ENCODE assay signal across 8 mouse cellular contexts in genomic region chr19:42753141-42753917, GRCm38 (mm10). TPM values are rescaled to one million over a fixed set of nuclear protein-coding genes. Genes with fewer than 3 reads are reported as not detected.
DNase-seq lines count a peak whose midpoint lies in the region; ATAC-seq and TF ChIP-seq lines count a peak whose summit lies in the region.

No protein-coding gene starts in this region.

- no peak for TF ChIP-seq CTCF in MEL (IDR thresholded peaks at IDR 0.05 in 2 of 3, conservative IDR thresholded peaks at IDR 0.05 in 1 of 3; ENCODE audit: control insufficient read depth in 1 of 3, insufficient read depth in 1 of 3, low read depth in 2 of 3, low read length in 3 of 3, poor library complexity in 1 of 3, severe bottlenecking in 1 of 3)
- no peak for TF ChIP-seq CTCF in bone marrow macrophage, adult 2 months (IDR thresholded peaks at IDR 0.05; ENCODE audit: low read depth, low read length)
- no peak for TF ChIP-seq CTCF in gastrocnemius, adult 2 months (IDR thresholded peaks at IDR 0.05)
- no peak for TF ChIP-seq CTCF in small intestine, adult 2 months (IDR thresholded peaks at IDR 0.05; ENCODE audit: extremely low read depth, insufficient read length, insufficient replicate concordance, low read depth, low read length)

- no peaks in the 10 kb centered on the region for H3K27me3 ChIP-seq in MEL (ENCODE audit: control insufficient read depth in 1 of 2, insufficient read depth in 2 of 2, low read length in 2 of 2)
- no peaks in the 10 kb centered on the region; the same call in 1 of the 2 replicates for H3K27me3 ChIP-seq in hindbrain, embryonic 13.5 days
- H3K27me3 ChIP-seq in megakaryocyte, embryonic 14.5 days (replicated peaks) = peaks cover 11% of the 10 kb centered on the region
- H3K27me3 ChIP-seq in small intestine, adult 2 months (ENCODE audit: control insufficient read depth, insufficient read depth, low read length) = no peaks in the 10 kb centered on the region

- H3K4me2 ChIP-seq in hindbrain, embryonic 13.5 days = peak overlapping the region; percentile 58

- peak overlapping the region; percentile 81 for H3K9ac ChIP-seq in MEL (ENCODE audit: control insufficient read depth, low read depth, low read length, poor library complexity, severe bottlenecking)
- 0 out of 2 replicates have a peak overlapping the region, but pooled peaks have one; percentile 43 for H3K9ac ChIP-seq in hindbrain, embryonic 13.5 days

- DNase-seq in MEL (ENCODE audit: low read depth, low spot score) = peak; percentile 96
- DNase-seq in gastrocnemius, adult 2 months = peak; percentile 72
- peak; percentile 20 to 25 for DNase-seq in left cerebral cortex, postnatal 25 days (ENCODE audit: low spot score in 2 of 2)
- DNase-seq in right cerebral cortex, postnatal 14 days = no peak

- ATAC-seq in hindbrain, embryonic 13.5 days (ENCODE audit: low FRiP score) = 0 out of 2 replicates have a peak, but pooled peaks have one; percentile 11

- peaks cover 8 to 16% of the 10 kb centered on the region in 2 experiments for H3K4me1 ChIP-seq in MEL (ENCODE audit: control insufficient read depth in 1 of 2, insufficient read depth in 2 of 2, low read length in 2 of 2)
- H3K4me1 ChIP-seq in bone marrow macrophage, adult 2 months (ENCODE audit: control insufficient read depth, insufficient read depth, low read length) = peaks cover 43% of the 10 kb centered on the region
- H3K4me1 ChIP-seq in hindbrain, embryonic 13.5 days (replicated peaks) = peaks cover 26% of the 10 kb centered on the region
- H3K4me1 ChIP-seq in megakaryocyte, embryonic 14.5 days = peaks cover 42% of the 10 kb centered on the region
- H3K4me1 ChIP-seq in small intestine, adult 2 months (ENCODE audit: control insufficient read depth, insufficient read depth, insufficient read length, low read length) = peaks cover 11% of the 10 kb centered on the region; the same call in 1 of the 2 replicates

- 26% methylated on average over 11 of the region's 11 CpGs for WGBS in hindbrain, embryonic 13.5 days
- 3% methylated on average over 11 of the region's 11 CpGs for whole genome bisulfite sequencing in small intestine, adult 2 months

- H3K36me3 ChIP-seq in MEL (ENCODE audit: control insufficient read depth in 1 of 2, insufficient read depth in 2 of 2, low read length in 2 of 2) = peaks cover 0 to 12% of the 10 kb centered on the region in 2 experiments; a peak in 2 of 4 replicates
- no peaks in the 10 kb centered on the region for H3K36me3 ChIP-seq in hindbrain, embryonic 13.5 days
- H3K36me3 ChIP-seq in megakaryocyte, embryonic 14.5 days (replicated peaks; ENCODE audit: low read length) = peaks cover 34% of the 10 kb centered on the region
- H3K36me3 ChIP-seq in small intestine, adult 2 months (ENCODE audit: control insufficient read depth, insufficient read depth, low read length) = no peaks in the 10 kb centered on the region

- H3K79me2 ChIP-seq in MEL (ENCODE audit: control insufficient read depth, insufficient read depth, low read length, poor library complexity) = peaks cover 5% of the 10 kb centered on the region; the same call in 1 of the 2 replicates

- TF ChIP-seq EP300 in MEL (IDR thresholded peaks at IDR 0.05; ENCODE audit: low read depth in 1 of 2, low read length in 2 of 2) = 0 out of 4 replicates have a peak, but pooled peaks of 1 of the 2 experiments have one; percentile 3

- peak overlapping the region; percentile 88 for H3K27ac ChIP-seq in MEL (ENCODE audit: control insufficient read depth, low read depth, low read length)
- peak overlapping the region; percentile 94 for H3K27ac ChIP-seq in bone marrow macrophage, adult 2 months (ENCODE audit: insufficient read depth, low read depth, low read length)
- peak overlapping the region; percentile 84 for H3K27ac ChIP-seq in gastrocnemius, adult 2 months
- H3K27ac ChIP-seq in hindbrain, embryonic 13.5 days = peak overlapping the region; percentile 78
- H3K27ac ChIP-seq in small intestine, adult 2 months (ENCODE audit: insufficient read depth, low read depth, low read length) = peak overlapping the region; percentile 92

- H3K4me3 ChIP-seq in MEL (ENCODE audit: control insufficient read depth in 1 of 2, insufficient read depth in 1 of 2, low read depth in 2 of 2, low read length in 2 of 2) = peak overlapping the region; percentile 72 to 96
- peak overlapping the region; percentile 56 for H3K4me3 ChIP-seq in bone marrow macrophage, adult 2 months (ENCODE audit: insufficient read depth, low read length)
- H3K4me3 ChIP-seq in gastrocnemius, adult 2 months = peak overlapping the region; percentile 74
- no peak overlapping the region for H3K4me3 ChIP-seq in hindbrain, embryonic 13.5 days
- peak overlapping the region; percentile 83 for H3K4me3 ChIP-seq in megakaryocyte, embryonic 14.5 days (replicated peaks)
- H3K4me3 ChIP-seq in small intestine, adult 2 months (ENCODE audit: low read depth, low read length) = peak overlapping the region; percentile 63

- TF ChIP-seq RAD21 in MEL (IDR thresholded peaks at IDR 0.05; ENCODE audit: low read depth, low read length) = no peak

- peak in 1 of 2 experiments; percentile 60; a peak in 2 of 4 replicates for TF ChIP-seq POLR2A in MEL (IDR thresholded peaks at IDR 0.05; ENCODE audit: control insufficient read depth in 1 of 2, insufficient read depth in 1 of 2, low read depth in 1 of 2, low read length in 2 of 2, poor library complexity in 1 of 2)
- no peak; the same call in 1 of the 2 replicates for TF ChIP-seq POLR2A in bone marrow macrophage, adult 2 months (IDR thresholded peaks at IDR 0.05; ENCODE audit: borderline replicate concordance, low read depth, low read length)
- TF ChIP-seq POLR2A in small intestine, adult 2 months (IDR thresholded peaks at IDR 0.05; ENCODE audit: low read depth, low read length) = no peak

- intact Hi-C loops in gastrocnemius, adult 2 months (cut with DNase I) = no loop called here
- intact Hi-C loops in left cerebral cortex, postnatal 25 days (cut with DNase I) = no loop called here

- no peaks in the 10 kb centered on the region for H3K9me3 ChIP-seq in MEL (replicated peaks; ENCODE audit: insufficient read depth, low read length)
- H3K9me3 ChIP-seq in hindbrain, embryonic 13.5 days = no peaks in the 10 kb centered on the region
- no peaks in the 10 kb centered on the region for H3K9me3 ChIP-seq in megakaryocyte, embryonic 14.5 days

TF ChIP-seq in MEL, 35 proteins besides CTCF, POLR2A, EP300 and RAD21:
- TF ChIP-seq MYC (IDR thresholded peaks at IDR 0.05; ENCODE audit: low read depth, low read length) (0 out of 2 replicates have a peak, but pooled peaks have one; percentile 10), NELFE (IDR thresholded peaks at IDR 0.05; ENCODE audit: low read depth, low read length) (no peak; the same call in none of the 2 replicates), SIN3A (IDR thresholded peaks at IDR 0.05; ENCODE audit: low read length) (no peak; the same call in 1 of the 2 replicates), USF1 (IDR thresholded peaks at IDR 0.05; ENCODE audit: low read depth, low read length) (no peak), TBP (IDR thresholded peaks at IDR 0.05; ENCODE audit: low read depth, low read length) (no peak), ETS1 (IDR thresholded peaks at IDR 0.05; ENCODE audit: low read depth, low read length) (peak; percentile 50), HCFC1 (IDR thresholded peaks at IDR 0.05; ENCODE audit: low read depth, low read length) (peak; percentile 11; the same call in 1 of the 2 replicates), ELF1 (IDR thresholded peaks at IDR 0.05; ENCODE audit: low read depth, low read length) (0 out of 2 replicates have a peak, but pooled peaks have one; percentile 23), E2F4 (IDR thresholded peaks at IDR 0.05; ENCODE audit: borderline replicate concordance, low read depth, low read length) (no peak), TAL1 (IDR thresholded peaks at IDR 0.05; ENCODE audit: low read length) (peak; percentile 14; the same call in 1 of the 2 replicates), JUND (IDR thresholded peaks at IDR 0.05; ENCODE audit: low read depth, low read length) (no peak), MAZ (IDR thresholded peaks at IDR 0.05; ENCODE audit: low read depth, low read length) (peak; percentile 92), GABPA (IDR thresholded peaks at IDR 0.05; ENCODE audit: low read depth, low read length) (no peak), MAX (IDR thresholded peaks at IDR 0.05; ENCODE audit: low read length) (peak; percentile 39; the same call in 1 of the 2 replicates), NRF1 (IDR thresholded peaks at IDR 0.05; ENCODE audit: insufficient read depth, low read depth, low read length, poor library complexity, severe bottlenecking) (0 out of 2 replicates have a peak, but pooled peaks have one; percentile 8), MAFK (IDR thresholded peaks at IDR 0.05; ENCODE audit: borderline replicate concordance, low read depth, low read length) (no peak), ZNF384 (IDR thresholded peaks at IDR 0.05; ENCODE audit: low read depth, low read length) (peak; percentile 56; the same call in 1 of the 2 replicates)
TF ChIP-seq in MEL: peak in this region for 9.

RNA-seq across cellular contexts. Expression of gene Pyroxd2, which starts 0.8 kb away (rescaled TPM):
- 2.7 and 4.1 TPM in 2 replicates for total RNA-seq in MEL (2012; rRNA removed)
- 10 to 100 TPM in 1 of 2 experiments, not detected in 1; 17.0 TPM for polyA plus RNA-seq in MEL (2012; ENCODE audit: insufficient read depth in 1 of 2, insufficient read length in 2 of 2, low read depth in 1 of 2, low replicate concordance in 2 of 2, missing spikeins in 1 of 2)
- 2.9 and 5.2 TPM in 2 replicates for polyA plus RNA-seq in bone marrow macrophage, adult 2 months (2012; ENCODE audit: insufficient read depth, insufficient read length, missing spikeins)
- 1 to 10 TPM in 1 of 2 experiments, under 1 TPM in 1; 0.48 to 1.4 TPM for total RNA-seq in gastrocnemius, adult 2 months (2021)
- polyA plus RNA-seq in hindbrain, embryonic 13.5 days (2015; fragmentation: Nextera tagmentation; extraction: Ambion mirVana) = 1.7 and 2.2 TPM in 2 replicates
- total RNA-seq in left cerebral cortex, postnatal 25 days (2021) = 1 to 10 TPM; 2.0 to 2.6 TPM
- polyA plus RNA-seq in megakaryocyte, embryonic 14.5 days (2012; ENCODE audit: insufficient read depth, low replicate concordance) = 0.80 and 2.4 TPM in 2 replicates
- polyA plus RNA-seq in small intestine, adult 2 months (2012; rRNA removed) = 3.0 and 23.0 TPM in 2 replicates

RNA-seq across cellular contexts. Expression of gene Hps1, which starts 26.4 kb away (rescaled TPM):
- 20.0 and 22.6 TPM in 2 replicates for total RNA-seq in MEL (2012; rRNA removed)
- 10 to 100 TPM in 1 of 2 experiments, not detected in 1; 43.3 TPM for polyA plus RNA-seq in MEL (2012; ENCODE audit: insufficient read depth in 1 of 2, insufficient read length in 2 of 2, low read depth in 1 of 2, low replicate concordance in 2 of 2, missing spikeins in 1 of 2)
- polyA plus RNA-seq in bone marrow macrophage, adult 2 months (2012; ENCODE audit: insufficient read depth, insufficient read length, missing spikeins) = 21.3 and 21.9 TPM in 2 replicates
- total RNA-seq in gastrocnemius, adult 2 months (2021) = under 1 TPM; 0.50 to 0.59 TPM
- 11.4 and 12.2 TPM in 2 replicates for polyA plus RNA-seq in hindbrain, embryonic 13.5 days (2015; fragmentation: Nextera tagmentation; extraction: Ambion mirVana)
- 1 to 10 TPM; 6.5 to 9.7 TPM for total RNA-seq in left cerebral cortex, postnatal 25 days (2021)
- polyA plus RNA-seq in megakaryocyte, embryonic 14.5 days (2012; ENCODE audit: insufficient read depth, low replicate concordance) = 95.9 and 170 TPM in 2 replicates
- polyA plus RNA-seq in small intestine, adult 2 months (2012; rRNA removed) = 15.9 and 27.3 TPM in 2 replicates
